In genomic region chr16:55894536-55894892, GRCm38 (mm10) we compare ENCODE assay signal across 8 mouse cellular contexts. TPM values are rescaled to one million over a fixed set of nuclear protein-coding genes. Genes with fewer than 3 reads are reported as not detected.
DNase-seq lines count a peak whose midpoint lies in the region; ATAC-seq and TF ChIP-seq lines count a peak whose summit lies in the region.

No protein-coding gene starts in this region.

- H3ac ChIP-seq in myocyte (ENCODE audit: control insufficient read depth, insufficient read length) = peak overlapping the region; percentile 68

- H3K27me3 ChIP-seq in hindbrain, embryonic 11.5 days (ENCODE audit: control insufficient read depth, insufficient read depth, low read length) = no peaks in the 10 kb centered on the region
- H3K27me3 ChIP-seq in liver, embryonic 13.5 days = no peaks in the 10 kb centered on the region
- no peaks in the 10 kb centered on the region for H3K27me3 ChIP-seq in myocyte (ENCODE audit: control insufficient read depth, insufficient read depth, insufficient read length)

- ATAC-seq in hindbrain, embryonic 11.5 days (ENCODE audit: low FRiP score) = no peak
- peak; percentile 50 for ATAC-seq in liver, embryonic 13.5 days (ENCODE audit: low read depth)

- H3K4me2 ChIP-seq in hindbrain, embryonic 11.5 days (replicated peaks; ENCODE audit: low read depth, low read length) = peak overlapping the region; percentile 72
- H3K4me2 ChIP-seq in liver, embryonic 13.5 days = peak overlapping the region; percentile 98
- peak overlapping the region; percentile 83 for H3K4me2 ChIP-seq in myocyte (ENCODE audit: low read depth)

- H3K9me3 ChIP-seq in hindbrain, embryonic 11.5 days (ENCODE audit: control insufficient read depth, low read length) = no peaks in the 10 kb centered on the region
- H3K9me3 ChIP-seq in liver, embryonic 13.5 days (replicated peaks) = no peaks in the 10 kb centered on the region

- no peak overlapping the region; the same call in 1 of the 2 replicates for H3K27ac ChIP-seq in hindbrain, embryonic 11.5 days (ENCODE audit: low read depth, low read length)
- peak overlapping the region; percentile 87 for H3K27ac ChIP-seq in liver, embryonic 13.5 days

- no peak for TF ChIP-seq POLR2A in myocyte (IDR thresholded peaks at IDR 0.05; ENCODE audit: insufficient read length, low read depth)

- H3K36me3 ChIP-seq in hindbrain, embryonic 11.5 days (ENCODE audit: control insufficient read depth, insufficient read depth, low read length) = no peaks in the 10 kb centered on the region
- peaks cover 6% of the 10 kb centered on the region for H3K36me3 ChIP-seq in liver, embryonic 13.5 days
- H3K36me3 ChIP-seq in myocyte (ENCODE audit: control insufficient read depth, insufficient read depth) = no peaks in the 10 kb centered on the region

- WGBS in hindbrain, embryonic 11.5 days = 0% methylated on average over 4 of the region's 4 CpGs
- 0% methylated on average over 4 of the region's 4 CpGs for WGBS in liver, embryonic 13.5 days (ENCODE audit: insufficient replicate concordance)

- peak overlapping the region; percentile 74 for H3K4me3 ChIP-seq in hindbrain, embryonic 11.5 days (ENCODE audit: low read depth, low read length)
- peak overlapping the region; percentile 79 for H3K4me3 ChIP-seq in liver, embryonic 13.5 days (replicated peaks)
- peak overlapping the region; percentile 44 for H3K4me3 ChIP-seq in myocyte

- DNase-seq in cerebellum, adult 8-10 months = peak; percentile 23
- no peak for DNase-seq in cerebellum, postnatal 25 days
- DNase-seq in urinary bladder, postnatal 14 days (ENCODE audit: low spot score) = peak; percentile 43
- no peak for DNase-seq in urinary bladder, adult 2 months (ENCODE audit: low spot score)
- no peak for DNase-seq in hindbrain, embryonic 11.5 days (ENCODE audit: low spot score)
- no peak for DNase-seq in liver, embryonic 13.5 days
- no peak for DNase-seq in gastrocnemius, adult 8-10 months (ENCODE audit: low spot score in 2 of 2)

- peaks cover 4% of the 10 kb centered on the region for H3K79me2 ChIP-seq in myocyte (ENCODE audit: control insufficient read depth, insufficient read depth)

- peak overlapping the region; percentile 88 for H3K9ac ChIP-seq in hindbrain, embryonic 11.5 days (ENCODE audit: low read depth, low read length)
- peak overlapping the region; percentile 78 for H3K9ac ChIP-seq in liver, embryonic 13.5 days

- no peaks in the 10 kb centered on the region for H3K4me1 ChIP-seq in hindbrain, embryonic 11.5 days (replicated peaks; ENCODE audit: control insufficient read depth, insufficient read depth, low read length)
- peaks cover 59% of the 10 kb centered on the region for H3K4me1 ChIP-seq in liver, embryonic 13.5 days (replicated peaks)

TF ChIP-seq in myocyte, 11 proteins besides CTCF, POLR2A, EP300 and RAD21:
- TF ChIP-seq USF1 (IDR thresholded peaks at IDR 0.05; ENCODE audit: low read depth) = no peak
- TF ChIP-seq E2F4 (IDR thresholded peaks at IDR 0.05; ENCODE audit: insufficient read depth) = no peak
- TF ChIP-seq TCF12 (IDR thresholded peaks at IDR 0.05; ENCODE audit: insufficient read depth, poor library complexity, severe bottlenecking) = no peak
- TF ChIP-seq MYOD1 (IDR thresholded peaks at IDR 0.05; ENCODE audit: control insufficient read depth in 1 of 3, insufficient read length in 2 of 3, low read depth in 2 of 3) = no peak
- TF ChIP-seq MYOG (IDR thresholded peaks at IDR 0.05; ENCODE audit: control insufficient read depth in 1 of 3, insufficient read depth in 1 of 3, insufficient read length in 2 of 3, low read depth in 2 of 3) = no peak
- TF ChIP-seq REST (IDR thresholded peaks at IDR 0.05; ENCODE audit: insufficient read depth, insufficient read length) = no peak
- TF ChIP-seq SRF (IDR thresholded peaks at IDR 0.05; ENCODE audit: control insufficient read depth, insufficient read length, low read depth) = no peak
- TF ChIP-seq POLR2AphosphoS2 (IDR thresholded peaks at IDR 0.05; ENCODE audit: insufficient read length, low read depth) = no peak
- TF ChIP-seq TCF3 (IDR thresholded peaks at IDR 0.05; ENCODE audit: insufficient read length, low read depth) = no peak
- no peak for TF ChIP-seq MAX (IDR thresholded peaks at IDR 0.05; ENCODE audit: low read depth)

RNA-seq across cellular contexts. Expression of gene Nxpe3, which starts 0.6 kb away (rescaled TPM):
- 3.9 and 4.4 TPM in 2 replicates for polyA plus RNA-seq in urinary bladder, adult 2 months (2012; rRNA removed)
- polyA plus RNA-seq in hindbrain, embryonic 11.5 days (2014; fragmentation: Nextera tagmentation; extraction: Ambion mirVana) = 1.0 and 1.1 TPM in 2 replicates
- 0.51 and 0.54 TPM in 2 replicates for polyA plus RNA-seq in liver, embryonic 13.5 days (2015; fragmentation: Nextera tagmentation; extraction: Ambion mirVana)
- polyA plus RNA-seq in myocyte (2012; fragmentation: generic; extraction: Trizol) = 0.90 TPM
- under 1 TPM; 0.27 to 0.70 (median 0.38) TPM for total RNA-seq in gastrocnemius, adult 8-10 months (2022)

RNA-seq across cellular contexts. Expression of gene Cep97, which starts 40.1 kb away (rescaled TPM):
- polyA plus RNA-seq in urinary bladder, adult 2 months (2012; rRNA removed) = 3.0 and 3.7 TPM in 2 replicates
- 18.7 and 23.0 TPM in 2 replicates for polyA plus RNA-seq in hindbrain, embryonic 11.5 days (2014; fragmentation: Nextera tagmentation; extraction: Ambion mirVana)
- polyA plus RNA-seq in liver, embryonic 13.5 days (2015; fragmentation: Nextera tagmentation; extraction: Ambion mirVana) = 5.7 and 6.5 TPM in 2 replicates
- 4.6 TPM for polyA plus RNA-seq in myocyte (2012; fragmentation: generic; extraction: Trizol)
- 1 to 10 TPM; 4.3 to 7.2 (median 5.5) TPM for total RNA-seq in gastrocnemius, adult 8-10 months (2022)

RNA-seq across cellular contexts. Expression of gene Nfkbiz, which starts 55.8 kb away (rescaled TPM):
- 10.3 and 10.8 TPM in 2 replicates for polyA plus RNA-seq in urinary bladder, adult 2 months (2012; rRNA removed)
- polyA plus RNA-seq in hindbrain, embryonic 11.5 days (2014; fragmentation: Nextera tagmentation; extraction: Ambion mirVana) = 1.5 and 1.6 TPM in 2 replicates
- 1.8 and 2.5 TPM in 2 replicates for polyA plus RNA-seq in liver, embryonic 13.5 days (2015; fragmentation: Nextera tagmentation; extraction: Ambion mirVana)
- 2.6 TPM for polyA plus RNA-seq in myocyte (2012; fragmentation: generic; extraction: Trizol)
- 1 to 10 TPM in 2 of 4 experiments, under 1 TPM in 2; 0.61 to 1.1 (median 0.93) TPM for total RNA-seq in gastrocnemius, adult 8-10 months (2022)

Comparison
In these comparisons a context has a peak if more than half of its experiments do, and no peak if none do; other contexts are left out.
1. DNase-seq: peak in cerebellum, adult 8-10 months (single experiment) and urinary bladder, postnatal 14 days (single experiment); none in cerebellum, postnatal 25 days (0 of 2), urinary bladder, adult 2 months (single experiment), hindbrain, embryonic 11.5 days (single experiment), liver, embryonic 13.5 days (single experiment) and gastrocnemius, adult 8-10 months (0 of 2).
2. Peak in every context shown above with its lines, with median percentiles within 50 percentile points of each other: H3K4me2 ChIP-seq and H3K4me3 ChIP-seq.